Mouse (Mus musculus) CH12.LX (cell line): ENCODE measurements around the gene Cenpx. TPM values are rescaled to one million over a fixed set of nuclear protein-coding genes. Genes with fewer than 3 reads are reported as not detected.

Source experiments
- DNase-seq: peaks from one replicate; pipeline ENCODE4 v3.0.0-alpha.2; 2013; ENCODE audit errors: extremely low read depth
- H3K27ac ChIP-seq: 2 replicates; pipeline ENCODE4 v1.5.1; 2012; ENCODE audit warnings: low read depth, mild to moderate bottlenecking, control low read depth, moderate library complexity; ENCODE audit not compliant: insufficient read depth
- H3K27me3 ChIP-seq: replicated peaks from 2 replicates; pipeline ENCODE3; 2012; ENCODE audit warnings: inconsistent platforms
- H3K36me3 ChIP-seq, 2 experiments: replicated peaks in 1 of 2; 2 replicates each; pipeline versions ENCODE3 to v1.6.1; 2012; ENCODE audit warnings: inconsistent platforms in 1 of 2, low read length in 1 of 2, mild to moderate bottlenecking in 1 of 2, mixed read lengths in 1 of 2, moderate library complexity in 1 of 2; ENCODE audit not compliant: control insufficient read depth in 1 of 2, insufficient read depth in 1 of 2
- H3K4me1 ChIP-seq, 2 experiments: 2 replicates each; pipeline ENCODE4 v1.6.1; 2012; ENCODE audit warnings: inconsistent platforms in 1 of 2, moderate library complexity in 1 of 2; ENCODE audit not compliant: insufficient read depth in 2 of 2, control insufficient read depth in 1 of 2
- H3K4me2 ChIP-seq: 2 replicates; pipeline ENCODE4 v1.6.1; 2012; ENCODE audit warnings: low read depth, mild to moderate bottlenecking, control low read depth; ENCODE audit not compliant: poor library complexity, insufficient read depth, severe bottlenecking
- H3K4me3 ChIP-seq, 3 experiments: fragments of 150-350 bp in 1 of 3; sonication (generic) in 1 of 3; replicated peaks in 1 of 3; 2 replicates each; pipeline versions ENCODE3 to v1.5.1; 2011 to 2012; ENCODE audit warnings: low read depth in 2 of 3, low read length in 2 of 3, mild to moderate bottlenecking in 2 of 3, moderate library complexity in 2 of 3, control low read depth in 1 of 3, improper control_type of control experiment in 1 of 3, inconsistent platforms in 1 of 3, mixed read lengths in 1 of 3; ENCODE audit not compliant: poor library complexity in 1 of 3
- H3K79me2 ChIP-seq: replicated peaks from 2 replicates; pipeline ENCODE4 v1.6.1; 2012; ENCODE audit warnings: mild to moderate bottlenecking, moderate library complexity; ENCODE audit not compliant: control insufficient read depth, poor library complexity, insufficient read depth, severe bottlenecking; ENCODE audit errors: extremely low read depth
- H3K9ac ChIP-seq: 2 replicates; pipeline ENCODE4 v1.6.1; 2012; ENCODE audit warnings: low read depth, mild to moderate bottlenecking, control low read depth, moderate library complexity; ENCODE audit not compliant: insufficient read depth
- H3K9me3 ChIP-seq: replicated peaks from 2 replicates; pipeline ENCODE3; 2012; ENCODE audit warnings: low read length, inconsistent platforms, mixed read lengths
- BHLHE40 ChIP-seq: IDR thresholded peaks from 2 replicates; pipeline ENCODE4 v1.6.1; 2011; ENCODE audit warnings: mild to moderate bottlenecking, low read depth, low read length, improper control_type of control experiment
- CHD1 ChIP-seq: IDR thresholded peaks from 2 replicates; pipeline ENCODE4 v1.6.1; 2012; ENCODE audit warnings: low read depth, low read length, improper control_type of control experiment, inconsistent platforms
- CHD2 ChIP-seq: IDR thresholded peaks from 2 replicates; pipeline ENCODE4 v1.6.1; 2011; ENCODE audit warnings: low read length, improper control_type of control experiment
- CTCF ChIP-seq, 2 experiments: IDR thresholded peaks in 1 of 2; conservative IDR thresholded peaks in 1 of 2; 2 replicates each; pipeline ENCODE4 v1.5.1; 2011 to 2012; ENCODE audit warnings: low read depth in 2 of 2, low read length in 2 of 2, improper control_type of control experiment in 1 of 2, inconsistent platforms in 1 of 2, mild to moderate bottlenecking in 1 of 2, moderate library complexity in 1 of 2
- E2F4 ChIP-seq: IDR thresholded peaks from 2 replicates; pipeline ENCODE4 v1.6.1; 2011; ENCODE audit warnings: low read depth, low read length, improper control_type of control experiment; ENCODE audit not compliant: insufficient replicate concordance
- ELF1 ChIP-seq: IDR thresholded peaks from 2 replicates; pipeline ENCODE4 v1.6.1; 2014; ENCODE audit warnings: low read depth, mild to moderate bottlenecking, inconsistent platforms, low read length, improper control_type of control experiment
- EP300 ChIP-seq: IDR thresholded peaks from 2 replicates; pipeline ENCODE4 v1.6.1; 2011; ENCODE audit warnings: low read length, improper control_type of control experiment
- GABPA ChIP-seq: IDR thresholded peaks from 2 replicates; pipeline ENCODE4 v1.6.1; 2012; ENCODE audit warnings: low read depth, low read length, improper control_type of control experiment, inconsistent platforms; ENCODE audit not compliant: insufficient replicate concordance
- IRF4 ChIP-seq: IDR thresholded peaks from 2 replicates; pipeline ENCODE4 v1.6.1; 2014; ENCODE audit warnings: low read depth, mild to moderate bottlenecking, inconsistent platforms, low read length, improper control_type of control experiment
- JUN ChIP-seq: IDR thresholded peaks from 2 replicates; pipeline ENCODE4 v1.6.1; 2011; ENCODE audit warnings: low read depth, mild to moderate bottlenecking, low read length, improper control_type of control experiment, moderate library complexity; ENCODE audit not compliant: insufficient read depth
- JUND ChIP-seq: conservative IDR thresholded peaks from 2 replicates; pipeline ENCODE4 v1.6.1; 2011; ENCODE audit warnings: low read depth, low read length, improper control_type of control experiment
- MAX ChIP-seq: IDR thresholded peaks from 2 replicates; pipeline ENCODE4 v1.6.1; 2011; ENCODE audit warnings: low read length, improper control_type of control experiment
- MEF2A ChIP-seq: IDR thresholded peaks from 2 replicates; pipeline ENCODE4 v1.6.1; 2014; ENCODE audit warnings: low read depth, mild to moderate bottlenecking, inconsistent platforms, low read length, improper control_type of control experiment, borderline replicate concordance
- MXI1 ChIP-seq: IDR thresholded peaks from 2 replicates; pipeline ENCODE4 v1.6.1; 2011; ENCODE audit warnings: mild to moderate bottlenecking, low read depth, low read length, improper control_type of control experiment
- MYC ChIP-seq: IDR thresholded peaks from 2 replicates; pipeline ENCODE4 v1.6.1; 2011; ENCODE audit warnings: low read depth, mild to moderate bottlenecking, improper control_type of control experiment, low read length
- NELFE ChIP-seq: IDR thresholded peaks from 2 replicates; pipeline ENCODE4 v1.6.1; 2011; ENCODE audit warnings: low read depth, low read length, improper control_type of control experiment
- PAX5 ChIP-seq: IDR thresholded peaks from 2 replicates; pipeline ENCODE4 v1.6.1; 2012; ENCODE audit warnings: low read length, inconsistent platforms, mixed read lengths
- RAD21 ChIP-seq: IDR thresholded peaks from 2 replicates; pipeline ENCODE4 v1.6.1; 2011; ENCODE audit warnings: low read depth, mild to moderate bottlenecking, low read length, improper control_type of control experiment, moderate library complexity
- SIN3A ChIP-seq: IDR thresholded peaks from 2 replicates; pipeline ENCODE4 v1.6.1; 2012; ENCODE audit warnings: low read length, improper control_type of control experiment, inconsistent platforms
- SMC3 ChIP-seq: IDR thresholded peaks from 2 replicates; pipeline ENCODE4 v1.6.1; 2011; ENCODE audit warnings: low read depth, low read length, improper control_type of control experiment
- TBP ChIP-seq: conservative IDR thresholded peaks from 2 replicates; pipeline ENCODE4 v1.6.1; 2011; ENCODE audit warnings: low read depth, low read length, improper control_type of control experiment
- TCF12 ChIP-seq: IDR thresholded peaks from 2 replicates; pipeline ENCODE4 v1.6.1; 2014; ENCODE audit warnings: low read depth, mild to moderate bottlenecking, inconsistent platforms, low read length, improper control_type of control experiment
- UBTF ChIP-seq: IDR thresholded peaks from 2 replicates; pipeline ENCODE4 v1.6.1; 2012; ENCODE audit warnings: low read depth, mild to moderate bottlenecking, inconsistent platforms, low read length, improper control_type of control experiment, moderate library complexity
- USF2 ChIP-seq: conservative IDR thresholded peaks from 2 replicates; pipeline ENCODE4 v1.6.1; 2011; ENCODE audit warnings: low read depth, low read length, improper control_type of control experiment
- ZC3H11A ChIP-seq: IDR thresholded peaks from 2 replicates; pipeline ENCODE4 v1.6.1; 2012; ENCODE audit warnings: low read depth, mild to moderate bottlenecking, inconsistent platforms, low read length, improper control_type of control experiment
- ZMIZ1 ChIP-seq: IDR thresholded peaks from 2 replicates; pipeline ENCODE4 v1.6.1; 2012; ENCODE audit warnings: low read depth, mild to moderate bottlenecking, inconsistent platforms, low read length, improper control_type of control experiment
- ZNF384 ChIP-seq: IDR thresholded peaks from 2 replicates; pipeline ENCODE4 v1.6.1; 2012; ENCODE audit warnings: low read depth, low read length, improper control_type of control experiment, inconsistent platforms
- dilution Hi-C: fragments of 300-500 bp; cut with MboI; formaldehyde crosslinking; loops from 2 replicates; pipeline ENCODE4 v1.14.3; 2020; ENCODE audit warnings: low sequenced_read_pairs; ENCODE audit not compliant: extremely low pct_unique_long_range_greater_than_20kb, extremely low pct_ligation_motif_present
- in situ Hi-C: fragments of 300-500 bp; cut with MboI; formaldehyde crosslinking; loops from 3 replicates; pipeline ENCODE4 v1.14.3; 2019; ENCODE audit warnings: low sequenced_read_pairs, low pct_ligation_motif_present, low pct_unique_long_range_greater_than_20kb, mixed read lengths
- polyA plus RNA-seq: library from polyadenylated mRNA; unstranded; fragments of >175 nt; gene quantifications from 2 replicates; pipeline ENCODE4 v1.2.1, GENCODE M21; 2012; ENCODE audit warnings: low read depth; ENCODE audit not compliant: insufficient read length
- total RNA-seq, 2 experiments: library from RNA; depleted of rRNA; stranded (reverse); fragments of 300-350 nt in 1 of 2; fragments of >200 nt in 1 of 2; gene quantifications; 2 replicates each; pipeline ENCODE4 v1.2.3; 2012 to 2014

Cenpx gene
- total and polyA plus RNA-seq, 3 experiments = 76.5 to 122 (median 101) TPM

DNA sequence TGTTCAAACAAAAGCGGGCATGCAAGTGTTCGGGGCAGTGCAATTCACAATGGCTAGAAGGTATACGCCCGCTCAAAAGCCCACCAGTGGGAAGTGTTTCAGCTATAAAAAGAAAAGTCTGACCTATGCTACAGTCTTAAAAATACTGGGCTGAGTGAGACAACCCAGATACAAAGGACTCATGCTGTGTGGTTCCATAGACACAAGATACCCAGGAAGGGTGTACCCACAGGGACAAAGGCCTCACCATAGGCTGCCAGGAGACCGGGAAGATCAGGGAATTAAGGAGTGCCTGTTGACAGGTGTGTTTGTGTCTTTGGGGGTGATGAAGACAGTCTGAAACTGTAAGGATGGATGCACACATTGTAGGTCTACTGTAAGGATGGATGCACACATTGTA, 49.8 kb downstream of the Cenpx start:
- Histone ChIP-seq H3K36me3 (no peaks in the 10 kb centered on the region), H3K79me2 (no peaks in the 10 kb centered on the region), H3K27ac (no peak overlapping the region), H3K27me3 (peaks cover 50% of the 10 kb centered on the region), H3K4me2 (no peak overlapping the region), H3K9me3 (peaks cover 7% of the 10 kb centered on the region), H3K4me3 (no peak overlapping the region), H3K4me1 (peaks cover 0 to 8% of the 10 kb centered on the region in 2 experiments; a peak in 2 of 4 replicates), H3K9ac (no peak overlapping the region)
- in situ Hi-C loops = no loop called here
- DNase-seq = no peak
- TF ChIP-seq MYC (no peak), TBP (no peak), GABPA (no peak), ZMIZ1 (no peak), TCF12 (no peak), ELF1 (no peak), EP300 (no peak), CTCF (conservative IDR thresholded peaks at IDR 0.05 in 1 of 2, IDR thresholded peaks at IDR 0.05 in 1 of 2; ENCODE audit: low read depth in 2 of 2, low read length in 2 of 2) (no peak), NELFE (no peak), SIN3A (no peak), IRF4 (no peak), CHD1 (no peak), JUND (no peak)
- dilution Hi-C loops = no loop called here

DNA sequence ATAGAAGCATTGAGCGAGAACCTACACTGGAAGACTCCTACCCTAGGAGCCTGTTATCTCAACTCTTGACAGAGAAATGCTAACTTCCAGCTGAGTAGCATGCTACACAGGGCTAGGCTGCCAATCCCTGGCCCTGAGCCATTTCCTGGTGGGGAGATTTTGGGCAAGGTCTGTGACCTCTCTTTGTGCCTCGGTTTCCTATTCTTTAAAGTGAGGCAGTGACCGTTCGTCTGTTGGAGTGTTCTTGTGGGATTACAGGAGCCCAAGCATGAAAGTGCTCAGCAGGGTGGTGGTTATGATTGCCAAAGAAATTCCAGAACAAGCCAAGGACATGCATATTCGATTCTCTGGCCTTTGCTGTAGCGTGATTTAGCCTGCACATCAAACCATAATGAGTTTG, 50.8 kb downstream of the Cenpx start:
- H3K4me1 ChIP-seq = peaks cover 0 to 10% of the 10 kb centered on the region in 2 experiments; a peak in 2 of 4 replicates
- DNase-seq = no peak
- H3K79me2 ChIP-seq = no peaks in the 10 kb centered on the region
- peaks cover 7% of the 10 kb centered on the region for H3K9me3 ChIP-seq
- no peak overlapping the region for H3K4me3 ChIP-seq
- H3K36me3 ChIP-seq = no peaks in the 10 kb centered on the region
- no peak overlapping the region for H3K4me2 ChIP-seq
- peaks cover 59% of the 10 kb centered on the region for H3K27me3 ChIP-seq
- TF ChIP-seq MEF2A (no peak), RAD21 (no peak), USF2 (no peak), ZC3H11A (no peak), NELFE (no peak), ZMIZ1 (no peak), MYC (no peak), JUN (no peak), BHLHE40 (no peak), SMC3 (no peak), ZNF384 (no peak), PAX5 (no peak), MXI1 (no peak), MAX (no peak), E2F4 (no peak), TCF12 (no peak), UBTF (no peak), EP300 (no peak), CHD2 (no peak)
- H3K27ac ChIP-seq = no peak overlapping the region
- dilution Hi-C loops (no loop called here), in situ Hi-C loops (no loop called here)
- no peak overlapping the region for H3K9ac ChIP-seq
